Mouse (Mus musculus) gastrocnemius, adult 8-10 months (tissue): ENCODE results near the gene H2afj. TPM values are rescaled to one million over a fixed set of nuclear protein-coding genes. Genes with fewer than 3 reads are reported as not detected.

Source experiments
- DNase-seq, 2 experiments: peaks; one replicate each; pipeline ENCODE4 v3.0.0; 2022; ENCODE audit warnings: low spot score in 2 of 2
- microRNA-seq: library from miRNA; unstranded; fragments of <30 nt; microRNA quantifications from one replicate; pipeline ENCODE4 v1.2.0, GENCODE M21; 2022
- total RNA-seq, 4 experiments: library from RNA; stranded (reverse); gene quantifications; 2 replicates each; pipeline ENCODE4 v1.2.4; 2022

H2afj gene
- total RNA-seq, 4 experiments from 2014 or later, result 11.4 to 17.2 (median 14.3) TPM

DNA sequence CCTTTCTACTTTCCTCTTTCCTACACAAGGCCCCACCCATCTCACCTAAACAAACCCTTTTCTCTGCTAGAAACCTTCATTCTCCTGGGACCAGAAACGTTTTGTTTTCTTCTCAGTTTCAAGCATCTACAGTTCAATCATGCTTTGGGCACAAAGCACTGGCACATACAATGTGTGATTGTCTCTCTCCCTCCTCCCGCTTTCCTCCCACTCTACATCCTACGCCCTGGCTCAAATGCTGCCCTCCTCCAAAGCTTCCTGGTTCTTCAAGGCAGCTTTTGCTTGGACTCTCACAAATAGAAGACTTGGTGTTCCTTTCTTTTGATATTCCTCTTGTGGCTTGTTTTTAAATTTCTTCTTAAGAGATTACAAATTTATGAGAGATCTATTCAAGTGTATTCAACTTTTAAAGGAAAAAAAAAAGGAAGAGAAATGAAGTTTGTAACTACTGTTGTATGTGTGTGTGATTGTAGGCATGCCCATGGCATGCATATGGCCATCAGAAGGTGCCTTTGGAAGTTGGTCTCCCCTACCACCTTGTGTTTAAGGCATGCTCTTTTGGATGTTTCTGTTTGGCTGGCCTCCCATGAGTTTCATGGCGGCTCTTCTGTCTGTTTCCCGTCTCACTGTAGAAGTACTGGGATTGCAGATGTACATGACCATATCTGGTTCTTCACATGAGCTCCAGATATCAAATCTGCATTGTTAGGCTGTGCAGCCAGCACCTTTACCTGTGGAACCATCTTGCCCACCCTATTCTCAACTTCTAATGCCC, 37.8 kb downstream of the H2afj start:
- no peak for DNase-seq

DNA sequence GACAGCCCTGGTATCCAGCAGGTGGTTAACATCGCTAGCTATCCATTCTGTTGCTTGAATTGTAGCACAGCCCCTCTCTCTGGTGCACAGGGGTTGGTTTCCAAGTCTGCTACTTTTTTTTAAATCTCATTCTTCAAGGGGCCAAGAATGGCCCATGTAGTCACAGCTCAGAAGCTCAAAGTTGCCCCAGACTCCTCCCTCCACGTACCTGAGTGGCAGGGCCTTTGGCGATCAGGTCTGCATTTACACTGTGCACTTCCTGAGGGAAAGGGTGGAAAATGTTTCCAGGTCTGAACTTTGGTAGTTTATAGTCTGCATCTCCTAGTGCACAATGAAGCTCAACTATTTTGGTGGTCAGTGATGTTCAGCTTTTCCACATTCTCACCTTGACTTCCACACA, 39.2 kb downstream of the H2afj start:
- no peak for DNase-seq

DNA sequence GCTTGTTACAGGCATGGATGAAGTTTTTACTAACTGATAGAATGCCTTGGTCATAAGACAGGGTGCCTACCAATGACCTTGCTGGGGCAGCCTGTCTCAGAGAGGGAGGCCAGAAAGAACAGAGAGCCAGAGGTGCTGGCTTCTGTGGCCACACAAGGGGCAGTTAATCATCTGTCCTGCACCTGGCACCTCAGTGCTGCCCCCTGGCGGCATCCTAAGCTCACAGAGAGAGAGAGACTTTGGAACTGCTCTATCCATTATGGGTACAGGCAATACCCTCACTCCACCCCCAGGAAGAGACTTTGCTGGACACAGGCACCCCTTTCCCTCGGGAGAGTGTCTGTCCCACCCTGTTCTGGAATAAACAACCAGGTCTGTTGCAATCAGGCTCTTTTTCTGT, 39.7 kb downstream of the H2afj start:
- peak in 1 of 2 experiments; percentile 21 for DNase-seq

DNA sequence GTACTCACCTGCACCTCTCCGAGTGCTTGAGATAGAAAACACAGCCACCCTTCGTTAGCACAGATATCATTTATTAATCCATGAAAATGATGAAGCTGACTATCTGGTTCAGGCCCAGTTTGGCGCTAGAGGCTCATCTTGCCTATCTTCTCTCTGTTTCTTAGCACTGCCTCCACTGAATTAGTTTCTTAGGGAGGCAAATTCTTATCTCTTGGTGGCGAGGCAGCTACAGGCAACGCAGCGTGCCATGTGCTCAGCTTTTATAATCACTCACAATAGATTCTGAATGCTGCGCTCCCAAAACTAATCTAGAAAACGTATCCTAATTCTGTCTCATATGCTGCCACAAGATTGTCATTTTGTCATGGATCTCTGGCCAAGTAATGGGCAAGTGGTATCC, 40.4 kb downstream of the H2afj start:
- no peak for DNase-seq

DNA sequence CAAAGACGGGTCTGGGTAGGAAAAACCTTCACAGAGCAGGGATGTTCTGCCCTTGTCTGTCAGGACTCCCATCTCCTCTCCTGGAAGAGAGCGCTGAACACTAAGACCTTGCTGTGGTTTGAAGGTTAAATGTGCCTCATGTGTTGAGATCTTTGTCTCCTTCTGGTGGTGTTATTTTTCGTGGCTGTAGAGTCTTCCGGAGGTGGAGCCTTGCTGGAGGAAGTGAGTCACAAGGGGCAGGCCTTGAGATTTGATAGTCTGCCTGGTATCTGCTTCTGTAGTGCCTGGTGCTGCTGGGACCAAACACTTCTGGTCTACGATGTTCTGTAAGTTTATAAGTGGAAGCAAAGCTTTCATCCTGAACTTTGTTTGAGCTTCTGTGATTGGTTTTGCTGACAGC, 40.9 kb downstream of the H2afj start:
- DNase-seq, result no peak

DNA sequence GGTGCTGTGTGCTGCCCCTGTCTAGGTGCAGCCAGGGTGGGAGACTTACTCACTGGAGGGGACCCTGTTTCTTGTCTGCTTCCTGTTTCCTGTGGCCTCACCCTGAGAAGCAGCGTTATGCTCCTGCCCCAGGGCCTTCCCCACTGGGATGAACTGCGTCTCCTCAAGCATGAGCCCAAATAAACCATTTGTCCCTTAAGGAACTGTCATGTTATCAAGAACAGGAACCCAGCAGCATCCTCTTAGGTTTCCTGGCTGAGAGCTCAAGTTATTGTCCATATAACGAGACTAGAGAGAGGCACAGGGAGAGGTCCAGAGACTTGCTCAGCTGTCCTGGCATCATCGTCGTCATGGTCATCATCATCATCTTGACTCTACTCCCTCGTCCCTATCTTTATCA, 42.2 kb downstream of the H2afj start:
- no peak for DNase-seq

DNA sequence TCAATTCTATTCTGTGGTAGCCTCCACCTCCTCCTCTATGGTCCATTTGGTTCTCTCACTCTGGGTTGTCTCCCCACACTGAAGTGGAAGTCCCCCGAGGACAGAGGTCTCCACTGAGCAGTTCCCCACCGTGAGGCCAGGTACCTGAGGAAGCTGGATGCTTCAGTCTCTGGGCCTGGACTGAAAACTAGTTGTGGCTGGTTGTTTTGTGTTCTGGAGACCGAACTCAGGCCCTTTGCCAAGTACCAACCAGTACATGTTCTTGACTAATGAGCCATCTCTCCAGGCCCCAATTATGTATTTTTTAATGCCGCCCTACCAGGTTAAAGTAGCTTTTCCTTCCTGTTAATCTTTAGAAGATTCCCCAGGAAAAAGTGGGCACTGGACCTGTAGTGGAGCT, 44.3 kb downstream of the H2afj start:
- DNase-seq, result no peak

DNA sequence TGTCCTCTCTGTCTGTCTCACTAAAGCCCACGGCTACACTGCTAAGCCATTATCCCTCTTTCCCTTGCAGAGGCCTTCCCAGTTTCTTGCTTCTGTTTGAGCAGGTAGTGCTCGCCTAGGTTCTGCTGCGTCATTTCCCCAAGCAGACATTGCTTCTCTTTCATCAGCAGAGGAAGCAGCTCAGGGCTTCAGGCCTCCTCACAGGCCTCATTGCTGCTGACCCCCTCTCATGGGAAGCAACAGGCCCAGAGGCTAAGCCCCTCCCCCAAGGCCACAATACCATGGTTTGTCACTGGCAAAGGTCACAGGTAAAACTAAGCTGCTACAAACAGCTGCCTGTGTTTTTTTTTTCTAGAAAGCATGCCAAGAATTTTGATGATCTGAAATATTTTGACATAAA, 44.7 kb downstream of the H2afj start:
- DNase-seq, result no peak

DNA sequence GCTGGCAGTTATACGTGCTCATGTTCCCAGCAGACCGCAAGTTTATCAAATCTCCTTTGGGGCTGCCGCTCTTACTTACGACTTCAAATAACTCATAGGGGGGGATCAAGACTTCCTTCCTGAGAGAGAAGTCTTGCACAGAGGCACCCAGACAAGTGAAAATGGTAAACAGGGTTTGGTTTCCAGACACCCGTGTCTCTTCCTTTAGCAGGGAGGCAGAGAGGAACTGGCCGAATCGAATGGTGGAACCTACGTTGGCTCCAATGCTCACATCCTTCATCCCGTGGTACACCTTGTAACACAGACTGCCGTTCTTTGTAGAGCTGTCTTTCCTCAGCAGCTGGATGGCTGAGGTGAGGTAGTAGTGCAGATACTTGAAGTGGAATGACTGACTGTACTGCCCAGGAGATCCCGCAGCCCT, 46.3 kb downstream of the H2afj start:
- no peak for DNase-seq

DNA sequence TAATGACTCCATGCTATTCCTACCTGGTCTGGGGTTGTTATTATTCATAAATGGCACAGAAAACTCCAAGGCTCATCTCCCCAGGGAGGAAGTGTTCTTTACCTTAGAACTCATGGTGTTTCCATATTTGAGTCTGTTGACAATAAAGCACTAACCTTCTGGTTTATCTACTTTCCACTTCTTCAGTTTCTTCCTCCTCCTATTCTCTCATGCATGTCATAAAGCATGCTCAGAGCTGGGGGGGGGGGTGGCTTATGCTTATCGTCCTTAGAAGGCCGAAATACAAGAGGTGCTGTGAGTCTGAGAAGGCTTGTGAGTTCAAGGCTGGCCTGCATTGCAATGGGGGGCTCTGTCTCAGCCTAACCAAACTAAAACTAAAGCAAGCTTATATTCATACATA, 47.1 kb downstream of the H2afj start:
- no peak for DNase-seq

DNA sequence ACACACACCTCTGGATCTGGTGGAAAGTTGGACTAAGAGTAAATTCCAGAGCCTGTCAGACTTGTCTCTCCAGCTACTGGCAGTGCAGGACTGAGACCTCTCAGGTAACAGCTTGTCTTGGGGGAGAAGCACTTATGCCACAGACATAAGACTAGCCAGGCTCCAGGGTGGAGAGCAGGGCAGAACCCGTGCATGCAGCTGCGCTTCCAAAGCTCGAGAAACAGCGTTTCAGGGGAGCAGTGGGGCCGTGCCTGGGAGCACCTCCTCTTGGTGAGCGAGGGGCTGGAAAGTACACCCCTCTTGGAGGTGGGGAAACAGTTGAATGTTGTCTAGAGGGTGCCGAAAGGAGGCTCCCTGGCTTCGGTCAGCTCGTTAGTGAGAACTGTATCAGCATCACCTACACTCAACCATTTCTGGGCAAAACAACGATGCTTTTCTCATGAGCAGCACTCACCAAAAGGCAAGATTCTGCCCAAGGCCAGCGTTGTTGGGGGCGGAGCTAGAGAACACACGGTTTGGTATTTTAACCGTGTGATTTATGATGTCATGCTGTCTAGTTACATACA, 48.1 kb downstream of the H2afj start:
- DNase-seq, result no peak

DNA sequence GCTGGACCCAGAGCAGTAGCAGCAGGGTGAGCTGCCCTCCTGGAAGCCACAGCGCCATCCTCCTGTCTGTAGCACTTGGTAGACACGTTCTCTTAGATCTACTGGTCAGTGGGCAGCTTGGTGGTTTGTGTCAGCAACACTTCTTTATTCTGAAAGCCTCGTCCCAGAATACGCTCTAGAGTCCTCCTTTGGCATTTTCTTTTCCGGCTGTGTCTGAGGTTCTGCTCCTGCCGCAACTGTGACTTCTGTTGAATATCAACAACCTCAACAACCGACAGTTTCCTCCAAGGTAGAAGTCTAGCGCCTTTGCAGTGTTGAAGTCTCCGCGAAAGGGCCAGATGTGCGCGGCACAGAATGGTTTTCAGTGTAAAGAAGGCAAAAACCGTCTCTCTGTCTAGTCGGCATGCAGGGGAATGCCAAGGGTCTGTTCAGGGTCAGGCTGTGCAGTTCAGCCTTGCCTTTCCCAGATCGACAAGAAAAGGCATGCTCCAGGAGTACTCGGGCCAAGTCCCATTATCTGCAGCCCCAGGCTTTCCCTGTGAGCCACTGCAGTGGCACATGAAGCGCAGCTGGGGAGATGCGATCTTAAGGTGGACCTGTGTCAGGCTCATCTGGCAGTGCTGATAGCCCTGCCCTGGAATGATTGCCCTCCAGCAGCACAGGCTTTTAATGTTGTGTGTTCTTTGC, 49.3 kb downstream of the H2afj start, which contains the start of gene Art4:
Art4 (minus strand) TSS at position 548 of the 687 bp plus-strand sequence.
- no peak for DNase-seq

DNA sequence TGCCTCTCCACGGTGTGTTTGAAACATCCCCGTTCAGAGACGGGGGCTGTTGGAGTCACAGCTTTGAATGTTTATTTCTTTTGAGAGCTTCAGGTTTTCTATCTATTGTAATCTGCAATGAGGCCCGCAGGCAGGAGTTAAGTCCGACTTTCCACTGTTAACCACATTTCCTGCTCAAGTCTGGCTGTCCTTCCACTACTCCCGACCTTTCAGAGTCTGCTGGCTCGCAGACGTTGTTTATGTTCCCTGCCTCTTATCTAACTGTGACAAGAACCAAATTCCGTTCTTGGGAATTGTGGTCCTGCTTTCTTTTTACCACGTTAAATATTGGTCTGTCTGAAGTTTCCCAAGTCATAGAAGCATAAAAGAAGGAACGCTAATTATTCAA, 49.8 kb downstream of the H2afj start:
- no peak for DNase-seq

DNA sequence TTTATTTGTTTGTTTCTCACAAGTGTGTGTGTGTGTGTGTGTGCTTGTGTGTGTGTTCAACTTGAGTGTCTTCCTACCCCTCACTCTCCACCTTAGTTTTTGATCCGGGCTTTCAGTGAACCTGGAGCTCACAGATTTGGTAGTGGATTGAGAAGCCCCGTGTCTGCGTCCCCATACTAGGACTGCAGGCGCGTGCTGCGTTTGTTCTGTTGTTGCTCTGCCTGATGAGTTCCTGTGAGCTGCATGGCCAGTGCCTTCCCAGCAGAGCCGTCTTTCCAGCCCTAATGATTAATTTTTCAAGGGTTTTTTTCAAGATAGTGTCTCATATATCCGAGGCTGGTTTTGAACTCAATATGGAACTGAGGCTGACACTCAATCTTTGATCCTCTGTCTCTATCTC, 50.4 kb downstream of the H2afj start:
- no peak for DNase-seq

Small RNA genes within 50 kb of the gene (microRNA-seq; reads per million reads assigned to microRNA genes)
- gene Gm44364, result not detected

Other genes starting within 250 kb of the H2afj start
- gene Plbd1, start 146.3 kb upstream of the H2afj start, total RNA-seq, result 10 to 100 TPM; 10.6 to 17.0 (median 12.5) TPM
- gene Gucy2c, start 26.5 kb upstream of the H2afj start, total RNA-seq, result not detected
- gene Hist4h4, start 3.8 kb upstream of the H2afj start, total RNA-seq, result 1 to 10 TPM; 4.0 to 6.0 (median 4.1) TPM
- gene BC049715, start 19.4 kb downstream of the H2afj start, total RNA-seq, result under 1 TPM in 2 of 4 experiments, not detected in 2; 0.07 to 0.08 TPM
- 10 to 100 TPM; 44.7 to 49.8 (median 45.5) TPM for gene Wbp11, start 20.0 kb downstream of the H2afj start, total RNA-seq
- gene Smco3, start 27.2 kb downstream of the H2afj start, total RNA-seq, result under 1 TPM in 3 of 4 experiments, not detected in 1; 0.18 to 0.64 (median 0.19) TPM
- under 1 TPM in 1 of 4 experiments, not detected in 3; 0.12 TPM for gene Art4, start 49.5 kb downstream of the H2afj start, total RNA-seq
- gene Mgp, start 67.6 kb downstream of the H2afj start, total RNA-seq, result 10 to 100 TPM; 25.2 to 67.7 (median 42.4) TPM
- not detected for gene Erp27, start 113.9 kb downstream of the H2afj start, total RNA-seq
- gene Pde6h, start 115.6 kb downstream of the H2afj start, total RNA-seq, result not detected
- 1 to 10 TPM; 3.9 to 9.6 (median 5.3) TPM for gene Arhgdib, start 133.7 kb downstream of the H2afj start, total RNA-seq